Mouse (Mus musculus) cortical plate, adult 2 months (tissue): Measurements from ENCODE around the gene Dad1. TPM values are rescaled to one million over a fixed set of nuclear protein-coding genes. Genes with fewer than 3 reads are reported as not detected.

Source experiments
- H3K27ac ChIP-seq: fragments of 200-500 bp; 2 replicates; pipeline ENCODE4 v1.5.1; 2012; ENCODE audit warnings: low read length, control low read depth, inconsistent platforms; ENCODE audit not compliant: insufficient read depth
- H3K4me1 ChIP-seq: fragments of 200-500 bp; 2 replicates; pipeline ENCODE4 v1.6.1; 2011; ENCODE audit warnings: low read length; ENCODE audit not compliant: control insufficient read depth, insufficient read depth
- H3K4me3 ChIP-seq: fragments of 200-500 bp; 2 replicates; pipeline ENCODE4 v1.5.1; 2011; ENCODE audit warnings: mild to moderate bottlenecking, low read length, control low read depth; ENCODE audit not compliant: insufficient read depth
- CTCF ChIP-seq: fragments of 200-500 bp; IDR thresholded peaks from 2 replicates; pipeline ENCODE4 v1.5.1; 2011; ENCODE audit warnings: mild to moderate bottlenecking, control low read depth, low read length; ENCODE audit not compliant: insufficient read depth; ENCODE audit errors: extremely low read depth
- POLR2A ChIP-seq: fragments of 200-500 bp; IDR thresholded peaks from 2 replicates; pipeline ENCODE4 v1.6.1; 2011; ENCODE audit warnings: mild to moderate bottlenecking, low read length, control low read depth; ENCODE audit not compliant: insufficient read depth; ENCODE audit errors: extremely low read depth
- polyA plus RNA-seq: library from polyadenylated mRNA; depleted of rRNA; stranded (reverse); fragments of >200 nt; gene quantifications from 2 replicates; pipeline ENCODE4 v1.2.3, GENCODE M21; 2012

The Dad1 gene
- polyA plus RNA-seq, 1 experiment, result 267 TPM

DNA sequence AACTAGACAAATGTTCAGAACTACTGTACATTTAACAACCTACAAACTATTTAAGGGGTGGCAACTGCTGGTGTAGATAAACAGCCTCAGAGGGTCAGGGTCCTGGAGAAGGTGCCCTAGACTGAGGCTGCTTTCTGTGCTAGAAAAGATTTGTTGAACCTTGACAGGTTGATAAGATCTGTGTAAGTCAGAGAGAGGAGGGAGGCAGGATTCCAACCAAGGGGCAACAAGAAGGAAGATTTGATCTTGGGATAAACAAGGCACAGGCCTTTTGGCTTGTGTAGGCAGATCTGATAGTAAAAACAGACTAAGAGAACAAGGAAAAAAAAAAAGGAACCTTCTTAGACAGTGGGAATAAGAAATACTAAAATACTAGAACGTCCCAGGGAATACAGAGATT lies 35.7 kb downstream of the Dad1 start:
- Histone ChIP-seq H3K27ac (no peak overlapping the region), H3K4me1 (no peaks in the 10 kb centered on the region; the same call in 1 of the 2 replicates), H3K4me3 (no peak overlapping the region)
- TF ChIP-seq POLR2A (no peak), CTCF (no peak)

DNA sequence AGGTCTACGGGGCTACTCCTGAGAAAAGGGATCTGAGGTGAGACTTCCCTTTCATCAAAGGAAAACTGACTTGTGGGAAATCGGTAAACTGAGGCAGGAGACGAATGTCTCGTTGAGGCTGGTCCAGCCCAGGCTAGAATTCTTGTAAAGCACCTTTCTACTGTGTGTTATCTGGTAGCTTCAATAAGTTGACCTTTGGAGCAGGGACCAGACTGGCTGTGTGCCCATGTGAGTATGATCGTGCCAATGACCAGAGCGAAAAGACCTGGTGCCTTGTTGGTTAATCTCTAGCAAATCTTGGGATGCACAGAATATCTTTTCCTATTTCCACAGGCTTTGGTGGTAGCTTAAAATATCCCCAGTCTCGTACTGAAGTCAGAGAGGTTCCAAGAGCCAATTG lies 37.8 kb downstream of the Dad1 start:
- Histone ChIP-seq H3K4me1 (no peaks in the 10 kb centered on the region; the same call in 1 of the 2 replicates), H3K4me3 (no peak overlapping the region), H3K27ac (no peak overlapping the region)
- TF ChIP-seq CTCF (no peak), POLR2A (no peak)

DNA sequence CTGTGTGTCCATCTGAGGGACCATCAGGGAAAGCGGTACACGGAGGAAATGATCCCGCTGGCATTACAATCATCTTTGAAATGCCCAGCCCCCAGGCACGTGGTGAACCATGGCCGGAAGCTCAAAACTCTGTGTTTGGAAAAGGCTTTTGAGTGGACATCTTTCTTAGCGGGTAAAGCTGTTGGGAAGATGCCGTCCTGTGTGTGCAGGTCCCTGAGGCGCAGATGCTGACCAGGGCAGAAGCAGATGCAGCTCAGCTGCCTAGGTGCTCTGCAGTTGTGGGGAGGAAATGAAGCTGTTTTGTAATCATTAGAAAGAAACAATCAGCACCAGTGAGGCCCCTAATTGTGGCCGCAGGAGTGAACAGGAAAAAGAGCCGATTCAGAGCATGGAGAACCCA lies 39.0 kb downstream of the Dad1 start:
- no peak overlapping the region for H3K4me3 ChIP-seq
- H3K4me1 ChIP-seq, result no peaks in the 10 kb centered on the region; the same call in 1 of the 2 replicates
- no peak overlapping the region for H3K27ac ChIP-seq
- TF ChIP-seq CTCF (no peak), POLR2A (no peak)

DNA sequence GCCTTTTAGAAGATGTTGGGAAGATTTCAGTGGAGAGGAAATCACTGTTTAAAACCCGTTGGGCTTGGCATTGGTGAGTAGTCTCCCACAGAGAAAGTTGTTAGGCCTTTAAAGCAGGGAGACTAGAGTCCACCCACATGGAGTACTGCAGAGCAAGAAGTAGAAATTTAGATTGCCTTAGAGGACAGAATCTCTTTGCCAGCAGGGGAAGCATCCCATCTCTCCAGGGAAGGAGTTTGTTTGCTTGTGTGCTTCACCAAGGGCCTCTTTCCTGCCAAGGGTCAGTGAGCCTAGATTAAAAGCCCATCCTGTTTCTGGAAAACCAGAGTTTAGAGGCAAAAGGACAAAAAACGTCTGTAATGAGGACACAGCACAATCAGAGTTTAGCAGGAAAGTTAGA lies 39.4 kb downstream of the Dad1 start:
- TF ChIP-seq POLR2A, result no peak
- H3K4me3 ChIP-seq, result no peak overlapping the region
- H3K27ac ChIP-seq, result no peak overlapping the region
- H3K4me1 ChIP-seq, result no peaks in the 10 kb centered on the region; the same call in 1 of the 2 replicates

DNA sequence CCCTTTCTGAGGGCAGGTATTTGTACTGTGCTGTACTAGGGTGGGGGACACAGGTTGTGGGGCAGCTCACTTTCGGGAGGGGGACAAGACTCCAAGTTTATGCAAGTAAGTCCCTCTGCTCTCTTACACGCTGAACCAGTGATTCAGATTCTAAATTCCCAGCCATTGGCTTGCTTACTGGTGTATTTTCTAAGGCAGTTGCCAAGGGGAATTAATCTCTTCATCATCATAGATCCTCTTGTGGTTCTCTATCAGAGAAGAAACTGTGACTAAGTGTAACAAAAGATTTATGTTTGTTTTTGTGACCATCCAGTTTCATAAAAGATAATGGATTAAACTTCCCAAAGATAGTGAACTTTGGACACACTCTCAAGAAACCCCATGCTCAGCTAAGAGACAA lies 40.2 kb downstream of the Dad1 start:
- no peaks in the 10 kb centered on the region; the same call in 1 of the 2 replicates for H3K4me1 ChIP-seq
- H3K4me3 ChIP-seq, result no peak overlapping the region
- no peak overlapping the region for H3K27ac ChIP-seq
- no peak for TF ChIP-seq CTCF
- no peak for TF ChIP-seq POLR2A

- Histone ChIP-seq H3K4me1 (no peaks in the 10 kb centered on the region; the same call in 1 of the 2 replicates), H3K27ac (no peak overlapping the region), H3K4me3 (no peak overlapping the region)
- TF ChIP-seq CTCF, result no peak
- TF ChIP-seq POLR2A, result no peak
Observed at GRCm38 (mm10) chr14:54211755-54212154, 42.1 kb downstream of the Dad1 start.

DNA sequence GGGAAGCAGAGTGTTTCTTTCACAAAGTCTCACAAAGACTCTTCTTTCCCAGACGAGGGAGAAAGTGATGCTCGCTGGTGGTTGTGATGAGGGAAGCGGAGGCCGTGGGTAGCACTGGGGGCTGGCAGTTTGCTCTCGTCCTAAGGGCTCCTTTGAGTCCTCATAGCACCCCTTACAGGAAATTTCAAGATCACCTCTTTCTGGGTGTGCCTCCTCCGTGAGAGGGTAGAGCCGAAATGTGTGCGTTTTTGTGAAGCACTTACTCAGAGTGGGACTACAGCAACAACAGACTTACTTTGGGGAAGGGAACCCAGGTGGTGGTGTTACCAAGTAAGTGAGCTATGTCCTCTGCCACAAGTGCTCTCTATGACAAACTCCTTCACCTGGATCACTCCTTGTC lies 42.7 kb downstream of the Dad1 start:
- no peak overlapping the region for H3K27ac ChIP-seq
- no peak overlapping the region for H3K4me3 ChIP-seq
- H3K4me1 ChIP-seq, result no peaks in the 10 kb centered on the region; the same call in 1 of the 2 replicates
- no peak for TF ChIP-seq CTCF
- no peak for TF ChIP-seq POLR2A

DNA sequence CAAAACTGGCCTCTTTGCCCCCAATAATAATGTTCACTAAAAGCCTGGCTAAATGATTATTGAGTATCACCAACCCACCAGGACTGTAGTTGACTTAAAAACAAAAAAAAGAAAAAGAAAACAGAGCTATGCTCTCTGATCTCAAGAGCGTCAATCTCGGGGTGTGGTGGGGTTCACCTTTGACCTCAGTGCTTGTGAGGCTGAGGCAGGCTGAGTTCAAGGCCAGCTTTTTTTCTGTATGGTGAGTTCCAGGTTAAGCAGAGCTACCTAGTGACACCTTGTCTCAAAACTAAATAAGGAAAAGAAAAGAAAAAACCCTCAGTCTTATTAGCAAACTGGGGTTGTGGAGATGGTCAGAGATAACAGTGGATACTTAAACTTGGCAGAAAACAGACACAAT lies 43.5 kb downstream of the Dad1 start:
- Histone ChIP-seq H3K4me1 (no peaks in the 10 kb centered on the region; the same call in 1 of the 2 replicates), H3K27ac (no peak overlapping the region), H3K4me3 (no peak overlapping the region)
- TF ChIP-seq POLR2A, result no peak
- TF ChIP-seq CTCF, result no peak

GRCm38 (mm10) chr14:54209932-54210331 lies 44.0 kb downstream of the Dad1 start:
- Histone ChIP-seq H3K4me1 (no peaks in the 10 kb centered on the region; the same call in 1 of the 2 replicates), H3K27ac (no peak overlapping the region), H3K4me3 (no peak overlapping the region)
- no peak for TF ChIP-seq CTCF
- no peak for TF ChIP-seq POLR2A

DNA sequence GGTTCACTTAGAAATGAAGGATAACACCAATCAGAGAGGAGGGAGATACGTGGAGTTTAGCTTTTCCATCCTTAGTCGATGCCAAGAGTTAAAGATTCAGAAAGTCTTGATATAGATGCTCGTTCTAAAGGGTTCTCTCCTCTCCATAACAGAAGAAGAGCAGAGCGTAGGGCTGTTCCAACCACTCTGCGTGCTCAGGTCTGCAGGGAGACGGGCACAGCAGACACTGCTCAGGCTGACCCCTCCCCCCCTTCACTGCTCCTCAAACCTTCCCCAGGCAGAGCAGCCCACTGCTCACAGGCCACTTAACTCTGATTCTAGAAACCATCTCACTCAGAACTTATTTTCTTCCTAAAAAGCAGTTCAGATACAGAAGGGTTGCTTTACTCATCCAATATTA lies 45.2 kb downstream of the Dad1 start:
- Histone ChIP-seq H3K27ac (no peak overlapping the region), H3K4me3 (no peak overlapping the region), H3K4me1 (no peaks in the 10 kb centered on the region)
- no peak for TF ChIP-seq POLR2A
- TF ChIP-seq CTCF, result no peak

- H3K4me3 ChIP-seq, result no peak overlapping the region
- no peaks in the 10 kb centered on the region for H3K4me1 ChIP-seq
- no peak overlapping the region for H3K27ac ChIP-seq
- TF ChIP-seq CTCF, result no peak
- no peak for TF ChIP-seq POLR2A
Observed at GRCm38 (mm10) chr14:54207924-54208323, 46.0 kb downstream of the Dad1 start.
